Mouse (Mus musculus) stomach, postnatal 0 days (tissue): Measurements from ENCODE around the gene Btbd9.

ENCODE experiments used
- CTCF ChIP-seq: IDR thresholded peaks from 2 replicates; pipeline ENCODE4 v1.5.1; 2016; ENCODE audit warnings: antibody characterized with exemption, low read depth, mild to moderate bottlenecking, moderate library complexity
- EP300 ChIP-seq: optimal IDR thresholded peaks from 2 replicates; pipeline ENCODE3; 2016; ENCODE audit warnings: antibody characterized with exemption

- TF ChIP-seq CTCF (no peak), EP300 (no peak)
These were observed 118.8 kb downstream of the Btbd9 start for GRCm38 (mm10) chr17:30457486-30457885.
